Mouse (Mus musculus) cerebellum, adult 2 months (tissue): ENCODE data around the gene Ppp3ca. TPM values are rescaled to one million over a fixed set of nuclear protein-coding genes. Genes with fewer than 3 reads are reported as not detected.

ENCODE experiments used
- DNase-seq, 2 experiments: peaks; one replicate each; pipeline ENCODE4 v3.0.0; 2021
- H3K27ac ChIP-seq: fragments of 200-500 bp; 2 replicates; pipeline ENCODE4 v1.5.1; 2012; ENCODE audit warnings: low read length, control low read depth, inconsistent platforms; ENCODE audit not compliant: insufficient read depth
- H3K27me3 ChIP-seq: fragments of 200-500 bp; 2 replicates; pipeline ENCODE4 v1.6.1; 2012; ENCODE audit warnings: inconsistent platforms, mild to moderate bottlenecking, low read length, moderate library complexity; ENCODE audit not compliant: control insufficient read depth, insufficient read depth
- H3K4me1 ChIP-seq: fragments of 200-500 bp; 2 replicates; pipeline ENCODE4 v1.6.1; 2011; ENCODE audit warnings: low read length; ENCODE audit not compliant: control insufficient read depth, insufficient read depth
- H3K4me3 ChIP-seq: fragments of 200-500 bp; replicated peaks from 2 replicates; pipeline ENCODE3; 2011; ENCODE audit warnings: mild to moderate bottlenecking, low read depth, low read length, control low read depth; ENCODE audit not compliant: insufficient read depth
- CTCF ChIP-seq: fragments of 200-500 bp; IDR thresholded peaks from 2 replicates; pipeline ENCODE4 v1.5.1; 2011; ENCODE audit warnings: low read depth, mild to moderate bottlenecking, control low read depth, low read length, moderate library complexity, borderline replicate concordance; ENCODE audit not compliant: insufficient read depth
- POLR2A ChIP-seq: fragments of 200-500 bp; IDR thresholded peaks from 2 replicates; pipeline ENCODE4 v1.6.1; 2011; ENCODE audit warnings: low read length, control low read depth, borderline replicate concordance; ENCODE audit not compliant: insufficient read depth
- WGBS: fragments of 180-500 bp; shearing (Covaris S2); methylation state at CpG from one replicate; pipeline ENCODE4 v1.1.7; 2018; 5-methylcytosine and 5-hydroxymethylcytosine counted together
- polyA plus RNA-seq: library from polyadenylated mRNA; depleted of rRNA; stranded (reverse); fragments of >200 nt; gene quantifications from 2 replicates; pipeline ENCODE4 v1.2.3, GENCODE M21; 2012

Gene Ppp3ca
- polyA plus RNA-seq, 1 experiment: 334 TPM

- WGBS: 36% methylated on average over 1 of the region's 1 CpGs
Observed at GRCm38 (mm10) chr3:136736021-136736420, 66.1 kb downstream of the Ppp3ca start.

GRCm38 (mm10) chr3:136736773-136737298, 66.9 kb downstream of the Ppp3ca start:
- DNase-seq: no peak
- Histone ChIP-seq H3K27me3 (no peaks in the 10 kb centered on the region), H3K4me3 (no peak overlapping the region), H3K4me1 (peaks cover 26% of the 10 kb centered on the region), H3K27ac (no peak overlapping the region)
- TF ChIP-seq CTCF (no peak), POLR2A (no peak)
- 48% methylated on average over 7 of the region's 7 CpGs for WGBS

More at GRCm38 (mm10) chr3:136736021-136736420, 66.1 kb downstream of the Ppp3ca start:
- DNase-seq: no peak
- H3K27ac ChIP-seq: no peak overlapping the region
- TF ChIP-seq POLR2A (no peak), CTCF (no peak)
- H3K4me3 ChIP-seq: no peak overlapping the region
- no peaks in the 10 kb centered on the region for H3K27me3 ChIP-seq
- H3K4me1 ChIP-seq: peaks cover 26% of the 10 kb centered on the region

GRCm38 (mm10) chr3:136738474-136738873, 68.5 kb downstream of the Ppp3ca start:
- Histone ChIP-seq H3K27ac (no peak overlapping the region), H3K4me1 (peaks cover 17% of the 10 kb centered on the region), H3K27me3 (no peaks in the 10 kb centered on the region), H3K4me3 (no peak overlapping the region)
- TF ChIP-seq POLR2A: no peak
- no peak for TF ChIP-seq CTCF
- 96% methylated on average over 1 of the region's 1 CpGs for WGBS
- no peak for DNase-seq

GRCm38 (mm10) chr3:136738914-136739313, 69.0 kb downstream of the Ppp3ca start:
- no peak for DNase-seq
- Histone ChIP-seq H3K27ac (no peak overlapping the region), H3K4me1 (peaks cover 17% of the 10 kb centered on the region), H3K27me3 (no peaks in the 10 kb centered on the region), H3K4me3 (no peak overlapping the region)
- TF ChIP-seq POLR2A: no peak
- TF ChIP-seq CTCF: no peak
- 78% methylated on average over 5 of the region's 5 CpGs for WGBS

- H3K4me1 ChIP-seq: peaks cover 23% of the 10 kb centered on the region
- no peak for DNase-seq
- no peak overlapping the region for H3K4me3 ChIP-seq
- TF ChIP-seq POLR2A (no peak), CTCF (no peak)
- H3K27me3 ChIP-seq: no peaks in the 10 kb centered on the region
- 45% methylated on average over 5 of the region's 5 CpGs for WGBS
- H3K27ac ChIP-seq: no peak overlapping the region
Observed at GRCm38 (mm10) chr3:136741659-136742058, 71.7 kb downstream of the Ppp3ca start.

GRCm38 (mm10) chr3:136742258-136743057, 72.5 kb downstream of the Ppp3ca start:
- no peaks in the 10 kb centered on the region for H3K27me3 ChIP-seq
- no peak overlapping the region for H3K4me3 ChIP-seq
- DNase-seq: no peak
- TF ChIP-seq POLR2A (no peak), CTCF (no peak)
- H3K27ac ChIP-seq: no peak overlapping the region
- WGBS: 72% methylated on average over 9 of the region's 9 CpGs
- peaks cover 25% of the 10 kb centered on the region for H3K4me1 ChIP-seq

- TF ChIP-seq POLR2A (no peak), CTCF (no peak)
- H3K27me3 ChIP-seq: no peaks in the 10 kb centered on the region
- WGBS: 32% methylated on average over 10 of the region's 10 CpGs
- H3K4me1 ChIP-seq: peaks cover 31% of the 10 kb centered on the region
- no peak for DNase-seq
- no peak overlapping the region for H3K27ac ChIP-seq
- H3K4me3 ChIP-seq: no peak overlapping the region
Observed at GRCm38 (mm10) chr3:136744295-136744897, 74.5 kb downstream of the Ppp3ca start.

GRCm38 (mm10) chr3:136745456-136745855, 75.5 kb downstream of the Ppp3ca start:
- TF ChIP-seq CTCF (no peak), POLR2A (no peak)
- 25% methylated on average over 7 of the region's 7 CpGs for WGBS

More at GRCm38 (mm10) chr3:136745456-136745855, 75.5 kb downstream of the Ppp3ca start:
- DNase-seq: no peak
- H3K27ac ChIP-seq: no peak overlapping the region
- no peaks in the 10 kb centered on the region for H3K27me3 ChIP-seq
- peaks cover 35% of the 10 kb centered on the region for H3K4me1 ChIP-seq
- no peak overlapping the region for H3K4me3 ChIP-seq
